In the genomic region with DNA sequence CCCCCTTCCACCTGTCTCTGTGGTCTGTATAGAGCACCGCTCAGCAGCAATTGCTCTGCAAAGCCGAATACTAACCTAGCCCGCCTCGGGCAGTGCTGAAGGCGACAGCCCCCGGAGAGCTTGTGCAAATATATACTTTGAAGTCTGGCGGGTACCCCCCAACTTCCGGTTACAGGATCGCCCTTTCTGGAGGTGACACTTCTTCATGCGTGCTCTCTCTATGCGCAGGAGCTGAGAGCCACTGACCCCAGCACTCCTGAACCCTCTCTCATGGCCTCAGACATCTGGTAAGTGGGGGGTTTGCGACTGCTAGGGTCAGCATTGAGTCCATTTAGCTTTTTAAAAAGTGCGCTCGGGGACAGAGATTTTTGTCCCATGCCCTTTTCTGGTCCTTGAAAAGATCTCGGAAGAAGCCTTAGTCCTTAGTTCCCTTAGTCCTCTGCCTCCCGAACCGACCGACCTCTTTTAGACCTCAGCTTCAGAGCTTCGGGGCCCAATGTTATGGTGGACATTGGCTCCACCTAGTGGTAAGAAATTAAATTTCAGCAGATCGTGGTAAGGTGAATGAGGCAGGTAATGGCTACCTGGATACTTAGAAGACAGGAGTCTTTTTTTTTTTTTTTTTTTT, we compare ENCODE assay signal across 8 mouse cellular contexts. TPM values are rescaled to one million over a fixed set of nuclear protein-coding genes. Genes with fewer than 3 reads are reported as not detected.
A peak's percentile ranks its signal among the peaks of the same experiment; 100 is the strongest.
DNase-seq lines count a peak whose midpoint lies in the region; ATAC-seq lines count a peak whose summit lies in the region.

No protein-coding gene starts in this region.

- DNase-seq in 416B (ENCODE audit: low read depth) = peak; percentile 78
- peak; percentile 89 for DNase-seq in R1 (ENCODE audit: low read depth, low spot score)
- DNase-seq in embryo, embryonic 10.5 days (ENCODE audit: low spot score) = peak; percentile 89
- peak; percentile 90 for DNase-seq in naive thymus-derived CD4-positive, alpha-beta T cell, adult 2 months (ENCODE audit: low read depth)
- DNase-seq in testis, postnatal 14 days (ENCODE audit: low spot score) = peak; percentile 58

- no peaks in the 10 kb centered on the region for H3K9me3 ChIP-seq in heart, embryonic 13.5 days
- H3K9me3 ChIP-seq in kidney, embryonic 15.5 days (replicated peaks) = no peaks in the 10 kb centered on the region
- H3K9me3 ChIP-seq in liver, embryonic 12.5 days (replicated peaks) = no peaks in the 10 kb centered on the region

- peaks cover 8% of the 10 kb centered on the region for H3K4me1 ChIP-seq in heart, embryonic 13.5 days
- H3K4me1 ChIP-seq in kidney, embryonic 15.5 days = peaks cover 17% of the 10 kb centered on the region
- H3K4me1 ChIP-seq in liver, embryonic 12.5 days = peaks cover 8% of the 10 kb centered on the region; the same call in 1 of the 2 replicates

- peaks cover 66% of the 10 kb centered on the region for H3K27me3 ChIP-seq in heart, embryonic 13.5 days (replicated peaks)
- H3K27me3 ChIP-seq in kidney, embryonic 15.5 days = peaks cover 43% of the 10 kb centered on the region
- H3K27me3 ChIP-seq in liver, embryonic 12.5 days (replicated peaks) = peaks cover 47% of the 10 kb centered on the region

- peak overlapping the region; percentile 42 for H3K4me3 ChIP-seq in heart, embryonic 13.5 days
- peak overlapping the region; percentile 40 for H3K4me3 ChIP-seq in kidney, embryonic 15.5 days (replicated peaks)
- H3K4me3 ChIP-seq in liver, embryonic 12.5 days = peak overlapping the region; percentile 21

- peak overlapping the region; percentile 68 for H3K9ac ChIP-seq in heart, embryonic 13.5 days
- no peak overlapping the region for H3K9ac ChIP-seq in kidney, embryonic 15.5 days
- H3K9ac ChIP-seq in liver, embryonic 12.5 days = no peak overlapping the region

- under 1% methylated on average over 20 of the region's 20 CpGs for WGBS in heart, embryonic 13.5 days
- 1% methylated on average over 20 of the region's 20 CpGs for WGBS in kidney, embryonic 15.5 days
- WGBS in liver, embryonic 12.5 days (ENCODE audit: insufficient replicate concordance) = 1% methylated on average over 20 of the region's 20 CpGs

- no peak for ATAC-seq in heart, embryonic 13.5 days (ENCODE audit: extremely low read depth, insufficient number of reproducible peaks, low FRiP score, low TSS enrichment)
- peak; percentile 84 for ATAC-seq in kidney, embryonic 15.5 days (replicated peaks; ENCODE audit: low FRiP score)
- ATAC-seq in liver, embryonic 12.5 days = peak; percentile 51; the same call in 1 of the 2 replicates

- H3K36me3 ChIP-seq in heart, embryonic 13.5 days = no peaks in the 10 kb centered on the region
- H3K36me3 ChIP-seq in kidney, embryonic 15.5 days = no peaks in the 10 kb centered on the region
- H3K36me3 ChIP-seq in liver, embryonic 12.5 days = no peaks in the 10 kb centered on the region

- H3K4me2 ChIP-seq in heart, embryonic 13.5 days = peak overlapping the region; percentile 72
- peak overlapping the region; percentile 59 for H3K4me2 ChIP-seq in kidney, embryonic 15.5 days
- H3K4me2 ChIP-seq in liver, embryonic 12.5 days = peak overlapping the region; percentile 59

- H3K27ac ChIP-seq in heart, embryonic 13.5 days (replicated peaks) = no peak overlapping the region
- H3K27ac ChIP-seq in kidney, embryonic 15.5 days = no peak overlapping the region
- no peak overlapping the region for H3K27ac ChIP-seq in liver, embryonic 12.5 days

RNA-seq across cellular contexts. Expression of a gene that starts 8.1 kb away (rescaled TPM):
- polyA plus RNA-seq in heart, embryonic 13.5 days (2015; fragmentation: Nextera tagmentation; extraction: Ambion mirVana) = 0.09 and 0.23 TPM in 2 replicates
- polyA plus RNA-seq in kidney, embryonic 15.5 days (2015; fragmentation: Nextera tagmentation; extraction: Ambion mirVana) = 15.7 and 46.0 TPM in 2 replicates
- 0.10 TPM in 1 of 2 replicates, not detected in the other for polyA plus RNA-seq in liver, embryonic 12.5 days (2016; fragmentation: Nextera tagmentation; extraction: Ambion mirVana)

RNA-seq across cellular contexts. Expression of a gene that starts 58.2 kb away (rescaled TPM):
- polyA plus RNA-seq in heart, embryonic 13.5 days (2015; fragmentation: Nextera tagmentation; extraction: Ambion mirVana) = 0.13 and 0.38 TPM in 2 replicates
- 0.39 and 0.45 TPM in 2 replicates for polyA plus RNA-seq in kidney, embryonic 15.5 days (2015; fragmentation: Nextera tagmentation; extraction: Ambion mirVana)
- polyA plus RNA-seq in liver, embryonic 12.5 days (2016; fragmentation: Nextera tagmentation; extraction: Ambion mirVana) = not detected in 2 replicates

Comparison
In these comparisons a context has a peak if more than half of its experiments do, and no peak if none do; other contexts are left out.
1. RNA of a gene that starts 8.1 kb away (polyA plus RNA-seq): 15.7 to 46.0 TPM in kidney, embryonic 15.5 days; 0.09 to 0.23 TPM in heart, embryonic 13.5 days and 0.10 TPM in liver, embryonic 12.5 days; every median in the first group is over 10 times any median in the second.
2. Peak in every context shown above with its lines, with median percentiles within 50 percentile points of each other: DNase-seq, H3K4me2 ChIP-seq and H3K4me3 ChIP-seq.